Mouse (Mus musculus): ENCODE measurements around the gene Hspbp1. TPM values are rescaled to one million over a fixed set of nuclear protein-coding genes. Genes with fewer than 3 reads are reported as not detected.

The Hspbp1 gene
- 121 and 136 TPM in 2 replicates for polyA plus RNA-seq (2015; fragmentation: Nextera tagmentation; extraction: Ambion mirVana)

DNA sequence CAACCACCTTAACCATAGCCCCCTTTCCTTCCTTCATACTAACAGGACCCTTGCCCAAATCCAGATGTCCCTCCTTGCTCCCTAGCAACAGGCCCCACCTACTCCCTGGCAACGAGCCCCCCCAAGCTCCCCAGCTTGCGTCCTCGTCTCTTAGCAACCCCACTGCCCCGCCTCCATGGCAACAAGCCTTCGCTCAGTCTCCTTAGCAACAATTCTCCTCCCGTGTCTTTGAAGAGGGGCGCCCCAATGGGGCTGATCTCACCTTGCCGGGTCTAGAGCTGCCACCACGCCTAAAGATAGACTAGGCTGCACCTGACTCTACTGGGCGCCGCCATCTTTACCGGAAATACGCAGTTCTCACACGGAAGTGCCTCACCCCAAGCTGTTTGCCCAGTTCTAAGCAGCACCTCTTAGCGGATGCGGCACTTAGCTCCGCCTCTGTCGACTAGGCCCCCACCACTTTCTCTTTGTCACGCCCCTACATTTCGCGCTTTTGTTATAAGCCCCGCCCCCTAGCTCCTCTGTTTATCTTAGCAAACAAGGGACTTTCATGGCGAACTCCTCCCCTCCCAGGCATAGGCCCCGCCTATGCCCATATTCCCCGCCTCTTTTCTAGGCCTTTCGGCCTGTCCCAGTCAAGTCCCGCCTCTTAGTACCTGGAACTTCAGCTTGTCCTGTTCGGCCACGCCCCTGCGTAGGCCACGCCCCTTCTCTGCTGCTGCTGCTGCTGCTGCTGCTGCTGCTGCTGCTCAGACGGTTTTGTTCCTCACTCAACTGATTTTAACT is at the start of gene Hspbp1:
Gene Hspbp1, minus strand, starts transcription at position 437 of the 786 bp plus-strand sequence.
- H3K4me1 ChIP-seq (replicated peaks): peaks cover 14% of the 10 kb centered on the region
- H3K9ac ChIP-seq: peak within 1 kb of the TSS; percentile 67
- H3K4me3 ChIP-seq: peak within 1 kb of the TSS; percentile 69
- peaks cover 23% of the 10 kb centered on the region for H3K36me3 ChIP-seq
- H3K27me3 ChIP-seq: no peaks in the 10 kb centered on the region
- peak within 1 kb of the TSS; percentile 72 for H3K27ac ChIP-seq (replicated peaks)
- peak within 1 kb of the TSS; percentile 78 for H3K4me2 ChIP-seq
- ATAC-seq (ENCODE audit: low read depth): peak; percentile 99
- under 1% methylated on average over 32 of the region's 32 CpGs for WGBS
- no peaks in the 10 kb centered on the region for H3K9me3 ChIP-seq

GRCm38 (mm10) chr7:4732968-4733392 is 48.1 kb upstream of the Hspbp1 start:
- 72% methylated on average over 6 of the region's 6 CpGs for WGBS
- H3K4me1 ChIP-seq (replicated peaks): no peaks in the 10 kb centered on the region
- no peak overlapping the region for H3K27ac ChIP-seq (replicated peaks)
- H3K36me3 ChIP-seq: no peaks in the 10 kb centered on the region
- H3K9me3 ChIP-seq: no peaks in the 10 kb centered on the region
- H3K4me3 ChIP-seq: no peak overlapping the region
- 0 out of 2 replicates have a peak, but pooled peaks cover 3% of the 10 kb centered on the region for H3K27me3 ChIP-seq
- ATAC-seq (ENCODE audit: low read depth): no peak
- H3K4me2 ChIP-seq: no peak overlapping the region
- no peak overlapping the region for H3K9ac ChIP-seq

DNA sequence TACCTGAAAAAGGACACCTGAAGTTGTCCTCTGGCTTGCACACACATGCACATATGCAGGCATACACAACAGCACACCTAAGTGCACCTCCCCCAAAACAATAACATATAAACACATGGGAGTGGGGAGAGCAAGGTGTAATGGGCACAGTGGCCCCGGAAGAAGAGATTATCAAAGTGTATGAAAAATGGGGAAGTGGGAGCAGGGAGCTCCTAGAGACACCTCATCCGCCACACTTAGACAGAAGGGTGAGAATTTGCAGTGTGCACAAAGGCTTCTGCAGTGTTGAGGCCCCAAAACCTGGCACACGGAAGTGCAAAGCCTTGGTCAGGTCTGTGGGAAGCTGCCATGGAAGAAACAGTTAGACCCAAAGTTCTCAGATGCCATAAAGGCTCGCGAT is 46.2 kb upstream of the Hspbp1 start:
- no peaks in the 10 kb centered on the region for H3K9me3 ChIP-seq

GRCm38 (mm10) chr7:4725169-4725568 is 40.3 kb upstream of the Hspbp1 start, which contains the start of gene Tmem150b:
Gene Tmem150b, minus strand, starts transcription at chr7:4725249.
- no peak within 1 kb of the TSS for H3K27ac ChIP-seq (replicated peaks)
- no peak within 1 kb of the TSS for H3K4me2 ChIP-seq
- WGBS: 81% methylated on average over 7 of the region's 7 CpGs
- no peaks in the 10 kb centered on the region for H3K9me3 ChIP-seq
- H3K4me1 ChIP-seq (replicated peaks): no peaks in the 10 kb centered on the region
- H3K4me3 ChIP-seq: no peak within 1 kb of the TSS
- H3K9ac ChIP-seq: 0 out of 2 replicates have a peak within 1 kb of the TSS, but pooled peaks have one; percentile 42
- ATAC-seq (ENCODE audit: low read depth): no peak
- no peaks in the 10 kb centered on the region for H3K27me3 ChIP-seq
- no peaks in the 10 kb centered on the region for H3K36me3 ChIP-seq

More for the DNA sequence above, 46.2 kb upstream of the Hspbp1 start:
- no peaks in the 10 kb centered on the region for H3K4me1 ChIP-seq (replicated peaks)
- no peak for ATAC-seq (ENCODE audit: low read depth)
- no peak overlapping the region for H3K4me2 ChIP-seq
- 80% methylated on average over 5 of the region's 5 CpGs for WGBS
- no peak overlapping the region for H3K27ac ChIP-seq (replicated peaks)
- 0 out of 2 replicates have a peak, but pooled peaks cover 3% of the 10 kb centered on the region for H3K27me3 ChIP-seq
- H3K9ac ChIP-seq: no peak overlapping the region
- no peak overlapping the region for H3K4me3 ChIP-seq
- H3K36me3 ChIP-seq: no peaks in the 10 kb centered on the region

DNA sequence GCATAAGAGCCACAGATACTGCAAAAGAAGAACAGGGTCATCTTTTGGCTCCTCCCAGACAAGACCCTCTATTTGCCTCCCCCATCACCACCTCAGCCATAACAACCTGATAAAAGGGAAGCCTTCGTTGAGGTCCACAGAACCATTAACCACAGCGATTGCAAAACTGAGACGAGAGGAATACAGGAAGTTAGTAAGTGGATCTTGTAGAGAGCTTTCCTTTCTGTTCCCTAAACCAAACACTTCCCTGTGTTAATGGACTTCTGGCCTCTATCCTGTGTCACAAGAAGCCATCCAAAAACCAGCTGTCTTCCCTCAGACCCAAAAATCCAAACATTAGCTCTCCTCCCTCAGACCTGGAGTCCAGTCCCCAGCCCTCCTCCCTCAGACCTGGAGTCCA is 39.5 kb upstream of the Hspbp1 start:
- WGBS: 84% methylated on average over 3 of the region's 3 CpGs
- ATAC-seq (ENCODE audit: low read depth): no peak
- Histone ChIP-seq H3K27ac (replicated peaks) (no peak overlapping the region), H3K4me2 (no peak overlapping the region), H3K36me3 (no peaks in the 10 kb centered on the region), H3K4me1 (replicated peaks) (no peaks in the 10 kb centered on the region), H3K9me3 (no peaks in the 10 kb centered on the region), H3K4me3 (no peak overlapping the region), H3K27me3 (no peaks in the 10 kb centered on the region), H3K9ac (0 out of 2 replicates have a peak overlapping the region, but pooled peaks have one; percentile 42)

DNA sequence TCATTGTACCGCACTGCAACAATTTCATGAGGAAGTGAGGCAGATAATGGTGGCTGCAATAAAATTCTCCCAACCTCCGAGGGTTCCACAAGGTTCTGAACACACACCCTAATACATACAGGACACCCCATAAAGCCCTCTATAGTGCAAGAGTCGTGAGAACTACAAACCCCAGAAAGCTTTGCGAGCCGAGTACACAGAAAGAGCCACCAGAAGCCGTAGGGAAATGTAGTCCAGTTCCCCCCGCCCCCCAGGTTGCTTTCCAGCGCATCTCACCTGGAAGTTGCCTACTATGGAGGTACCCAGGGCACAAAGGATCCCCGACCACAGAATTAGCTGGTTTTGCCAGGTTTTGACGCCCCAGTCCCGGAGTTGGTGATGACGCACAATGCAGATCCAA is 38.6 kb upstream of the Hspbp1 start:
- no peaks in the 10 kb centered on the region for H3K4me1 ChIP-seq (replicated peaks)
- no peaks in the 10 kb centered on the region for H3K9me3 ChIP-seq
- H3K4me2 ChIP-seq: peak overlapping the region; percentile 54
- 42% methylated on average over 12 of the region's 12 CpGs for WGBS
- no peaks in the 10 kb centered on the region for H3K36me3 ChIP-seq
- ATAC-seq (ENCODE audit: low read depth): peak; percentile 74; the same call in 1 of the 2 replicates
- no peak overlapping the region for H3K27ac ChIP-seq (replicated peaks)
- no peaks in the 10 kb centered on the region for H3K27me3 ChIP-seq
- H3K4me3 ChIP-seq: peak overlapping the region; percentile 28
- peak overlapping the region; percentile 42 for H3K9ac ChIP-seq

- Histone ChIP-seq H3K27ac (replicated peaks) (no peak overlapping the region), H3K4me2 (no peak overlapping the region), H3K9me3 (no peaks in the 10 kb centered on the region), H3K4me1 (replicated peaks) (no peaks in the 10 kb centered on the region), H3K4me3 (no peak overlapping the region), H3K27me3 (no peaks in the 10 kb centered on the region), H3K9ac (no peak overlapping the region), H3K36me3 (peaks cover 40% of the 10 kb centered on the region)
- ATAC-seq (ENCODE audit: low read depth): no peak
- 92% methylated on average over 3 of the region's 3 CpGs for WGBS
These were observed 34.4 kb upstream of the Hspbp1 start for GRCm38 (mm10) chr7:4719276-4719675.

- no peaks in the 10 kb centered on the region for H3K4me1 ChIP-seq (replicated peaks)
- H3K27ac ChIP-seq (replicated peaks): no peak overlapping the region
- no peak for ATAC-seq (ENCODE audit: low read depth)
- no peak overlapping the region for H3K4me2 ChIP-seq
- no peaks in the 10 kb centered on the region for H3K9me3 ChIP-seq
- H3K4me3 ChIP-seq: no peak overlapping the region
- H3K27me3 ChIP-seq: no peaks in the 10 kb centered on the region
- WGBS: 80% methylated on average over 6 of the region's 6 CpGs
- no peak overlapping the region for H3K9ac ChIP-seq
- H3K36me3 ChIP-seq: peaks cover 63% of the 10 kb centered on the region
These were observed 32.1 kb upstream of the Hspbp1 start for GRCm38 (mm10) chr7:4716955-4717354.

GRCm38 (mm10) chr7:4712594-4712993 is 27.7 kb upstream of the Hspbp1 start:
- H3K27me3 ChIP-seq: no peaks in the 10 kb centered on the region
- no peak for ATAC-seq (ENCODE audit: low read depth)
- WGBS: 87% methylated on average over 3 of the region's 3 CpGs
- peaks cover 100% of the 10 kb centered on the region for H3K36me3 ChIP-seq
- H3K4me2 ChIP-seq: no peak overlapping the region
- H3K27ac ChIP-seq (replicated peaks): no peak overlapping the region
- no peak overlapping the region for H3K9ac ChIP-seq
- no peaks in the 10 kb centered on the region for H3K4me1 ChIP-seq (replicated peaks)
- no peak overlapping the region for H3K4me3 ChIP-seq
- H3K9me3 ChIP-seq: no peaks in the 10 kb centered on the region

- peaks cover 100% of the 10 kb centered on the region for H3K36me3 ChIP-seq
These were observed 20.2 kb upstream of the Hspbp1 start for GRCm38 (mm10) chr7:4705098-4705497.

GRCm38 (mm10) chr7:4703195-4703594 is 18.3 kb upstream of the Hspbp1 start:
- Histone ChIP-seq H3K4me1 (replicated peaks) (peaks cover 10% of the 10 kb centered on the region), H3K9me3 (no peaks in the 10 kb centered on the region), H3K4me2 (no peak overlapping the region), H3K4me3 (no peak overlapping the region), H3K36me3 (peaks cover 100% of the 10 kb centered on the region), H3K27ac (replicated peaks) (no peak overlapping the region), H3K9ac (no peak overlapping the region), H3K27me3 (no peaks in the 10 kb centered on the region)
- no peak for ATAC-seq (ENCODE audit: low read depth)
- WGBS: 96% methylated on average over 7 of the region's 7 CpGs

More at GRCm38 (mm10) chr7:4705098-4705497, 20.2 kb upstream of the Hspbp1 start:
- Histone ChIP-seq H3K4me3 (no peak overlapping the region), H3K9me3 (no peaks in the 10 kb centered on the region), H3K4me1 (replicated peaks) (peaks cover 10% of the 10 kb centered on the region), H3K27ac (replicated peaks) (no peak overlapping the region), H3K27me3 (no peaks in the 10 kb centered on the region), H3K9ac (no peak overlapping the region), H3K4me2 (no peak overlapping the region)
- WGBS: 37% methylated on average over 18 of the region's 18 CpGs
- ATAC-seq (ENCODE audit: low read depth): no peak

GRCm38 (mm10) chr7:4702334-4702733 is 17.5 kb upstream of the Hspbp1 start:
- Histone ChIP-seq H3K4me3 (no peak overlapping the region), H3K9ac (0 out of 2 replicates have a peak overlapping the region, but pooled peaks have one; percentile 2), H3K4me2 (no peak overlapping the region), H3K36me3 (peaks cover 100% of the 10 kb centered on the region), H3K27me3 (no peaks in the 10 kb centered on the region), H3K9me3 (no peaks in the 10 kb centered on the region), H3K27ac (replicated peaks) (0 out of 2 replicates have a peak overlapping the region, but pooled peaks have one; percentile 9), H3K4me1 (replicated peaks) (peaks cover 10% of the 10 kb centered on the region)
- WGBS: 52% methylated on average over 8 of the region's 8 CpGs
- no peak for ATAC-seq (ENCODE audit: low read depth)
